Mouse (Mus musculus) neural tube, embryonic 11.5 days (tissue): Measurements from ENCODE around the gene Ccdc38. TPM values are rescaled to one million over a fixed set of nuclear protein-coding genes. Genes with fewer than 3 reads are reported as not detected.
A peak's percentile ranks its signal among the peaks of the same experiment; 100 is the strongest.

ENCODE experiments used
- ATAC-seq: fragments of 200-750 bp; cut with Nextera tagmentation; 2 replicates; pipeline ENCODE4 v1.8.0; 2017; ENCODE audit warnings: moderate number of reproducible peaks, mild to moderate bottlenecking, moderate TSS enrichment, moderate library complexity; ENCODE audit not compliant: insufficient read depth, low FRiP score, low TSS enrichment
- DNase-seq: peaks from one replicate; pipeline ENCODE4 v3.0.0-alpha.2; 2015; ENCODE audit warnings: low spot score
- H3K27ac ChIP-seq: fragments of 300-500 bp; sonication (generic); 2 replicates; pipeline ENCODE4 v1.5.1; 2014; ENCODE audit warnings: low read depth, mild to moderate bottlenecking, low read length
- H3K27me3 ChIP-seq: fragments of 300-500 bp; sonication (generic); 2 replicates; pipeline ENCODE4 v1.6.1; 2014; ENCODE audit warnings: mild to moderate bottlenecking, low read length, mixed read lengths; ENCODE audit not compliant: control insufficient read depth, insufficient read depth
- H3K36me3 ChIP-seq: fragments of 300-500 bp; sonication (generic); 2 replicates; pipeline ENCODE4 v1.6.1; 2014; ENCODE audit warnings: mild to moderate bottlenecking, low read length, moderate library complexity, mixed read lengths; ENCODE audit not compliant: control insufficient read depth, insufficient read depth
- H3K4me1 ChIP-seq: fragments of 300-500 bp; sonication (generic); 2 replicates; pipeline ENCODE4 v1.6.1; 2014; ENCODE audit warnings: low read length, mixed read lengths; ENCODE audit not compliant: control insufficient read depth, insufficient read depth
- H3K4me2 ChIP-seq: fragments of 300-500 bp; sonication (generic); 2 replicates; pipeline ENCODE4 v1.6.1; 2014; ENCODE audit warnings: low read depth, mild to moderate bottlenecking, moderate library complexity
- H3K4me3 ChIP-seq: fragments of 300-500 bp; sonication (generic); 2 replicates; pipeline ENCODE4 v1.5.1; 2014; ENCODE audit warnings: low read depth, low read length
- H3K9ac ChIP-seq: fragments of 300-500 bp; sonication (generic); 2 replicates; pipeline ENCODE4 v1.6.1; 2014; ENCODE audit warnings: mild to moderate bottlenecking, low read length
- H3K9me3 ChIP-seq: fragments of 300-500 bp; sonication (generic); 2 replicates; pipeline ENCODE4 v1.6.1; 2016; ENCODE audit warnings: low read length; ENCODE audit not compliant: control insufficient read depth
- WGBS: fragments of 180-500 bp; shearing (Covaris S2); extraction: QIAGEN DNeasy Blood & Tissue Kit; methylation state at CpG from one replicate; pipeline ENCODE4 v1.1.7; 2014; 5-methylcytosine and 5-hydroxymethylcytosine counted together
- polyA plus RNA-seq: library from polyadenylated mRNA; unstranded; fragments of >200 nt; fragmentation: Nextera tagmentation; extraction: Ambion mirVana; gene quantifications from 2 replicates; pipeline ENCODE4 v1.2.1, GENCODE M21; 2014

Ccdc38 gene
- polyA plus RNA-seq, 1 experiment from 2014 or later: 0.33 TPM

- DNase-seq (no peak), ATAC-seq (no peak)
- H3K9ac ChIP-seq: no peak overlapping the region
- WGBS: 80% methylated on average over 4 of the region's 4 CpGs
- no peaks in the 10 kb centered on the region for H3K4me1 ChIP-seq
- H3K4me2 ChIP-seq: no peak overlapping the region
- no peaks in the 10 kb centered on the region for H3K36me3 ChIP-seq
- no peak overlapping the region for H3K27ac ChIP-seq
- H3K9me3 ChIP-seq: no peaks in the 10 kb centered on the region
- H3K27me3 ChIP-seq: no peaks in the 10 kb centered on the region
- no peak overlapping the region for H3K4me3 ChIP-seq
These were observed 22.2 kb upstream of the Ccdc38 start for GRCm38 (mm10) chr10:93518186-93518585.

GRCm38 (mm10) chr10:93518620-93519019 is 21.8 kb upstream of the Ccdc38 start:
- ATAC-seq (no peak), DNase-seq (no peak)
- Histone ChIP-seq H3K36me3 (no peaks in the 10 kb centered on the region), H3K9ac (no peak overlapping the region), H3K4me1 (no peaks in the 10 kb centered on the region), H3K27ac (no peak overlapping the region), H3K27me3 (no peaks in the 10 kb centered on the region), H3K9me3 (no peaks in the 10 kb centered on the region), H3K4me2 (no peak overlapping the region), H3K4me3 (no peak overlapping the region)
- 87% methylated on average over 2 of the region's 2 CpGs for WGBS

GRCm38 (mm10) chr10:93519159-93519558 is 21.3 kb upstream of the Ccdc38 start:
- no peak overlapping the region for H3K4me3 ChIP-seq
- DNase-seq (no peak), ATAC-seq (no peak)
- H3K36me3 ChIP-seq: no peaks in the 10 kb centered on the region
- H3K27me3 ChIP-seq: no peaks in the 10 kb centered on the region
- no peak overlapping the region for H3K4me2 ChIP-seq
- H3K9me3 ChIP-seq: no peaks in the 10 kb centered on the region
- H3K27ac ChIP-seq: no peak overlapping the region
- H3K9ac ChIP-seq: no peak overlapping the region
- WGBS: 89% methylated on average over 8 of the region's 8 CpGs
- no peaks in the 10 kb centered on the region for H3K4me1 ChIP-seq

- Histone ChIP-seq H3K9me3 (no peaks in the 10 kb centered on the region), H3K36me3 (no peaks in the 10 kb centered on the region)
These were observed 20.7 kb upstream of the Ccdc38 start for GRCm38 (mm10) chr10:93519756-93520155.

GRCm38 (mm10) chr10:93520994-93521393 is 19.4 kb upstream of the Ccdc38 start:
- Histone ChIP-seq H3K27me3 (no peaks in the 10 kb centered on the region), H3K4me2 (no peak overlapping the region), H3K9me3 (no peaks in the 10 kb centered on the region), H3K27ac (no peak overlapping the region), H3K4me3 (no peak overlapping the region), H3K36me3 (no peaks in the 10 kb centered on the region), H3K4me1 (no peaks in the 10 kb centered on the region), H3K9ac (no peak overlapping the region)
- 67% methylated on average over 4 of the region's 4 CpGs for WGBS
- no peak for DNase-seq
- no peak for ATAC-seq

More at GRCm38 (mm10) chr10:93519756-93520155, 20.7 kb upstream of the Ccdc38 start:
- WGBS: 89% methylated on average over 5 of the region's 5 CpGs
- no peak overlapping the region for H3K27ac ChIP-seq
- DNase-seq: no peak
- no peak overlapping the region for H3K4me2 ChIP-seq
- H3K4me1 ChIP-seq: no peaks in the 10 kb centered on the region
- ATAC-seq: no peak
- H3K27me3 ChIP-seq: no peaks in the 10 kb centered on the region
- H3K9ac ChIP-seq: no peak overlapping the region
- no peak overlapping the region for H3K4me3 ChIP-seq

GRCm38 (mm10) chr10:93525329-93525728 is 15.1 kb upstream of the Ccdc38 start:
- no peaks in the 10 kb centered on the region for H3K36me3 ChIP-seq
- H3K27ac ChIP-seq: no peak overlapping the region
- ATAC-seq: no peak
- H3K4me2 ChIP-seq: no peak overlapping the region
- no peak for DNase-seq
- 82% methylated on average over 1 of the region's 1 CpGs for WGBS
- H3K27me3 ChIP-seq: no peaks in the 10 kb centered on the region
- no peak overlapping the region for H3K9ac ChIP-seq
- no peaks in the 10 kb centered on the region for H3K4me1 ChIP-seq
- H3K9me3 ChIP-seq: no peaks in the 10 kb centered on the region
- H3K4me3 ChIP-seq: no peak overlapping the region

- no peak for DNase-seq
- 89% methylated on average over 2 of the region's 2 CpGs for WGBS
- H3K4me3 ChIP-seq: no peak overlapping the region
These were observed 2.1 kb upstream of the Ccdc38 start for GRCm38 (mm10) chr10:93538287-93538686.

GRCm38 (mm10) chr10:93538818-93539217 is 1.6 kb upstream of the Ccdc38 start:
- Histone ChIP-seq H3K4me3 (no peak overlapping the region), H3K36me3 (no peaks in the 10 kb centered on the region), H3K4me1 (no peaks in the 10 kb centered on the region), H3K27ac (no peak overlapping the region), H3K9me3 (no peaks in the 10 kb centered on the region), H3K27me3 (0 out of 2 replicates have a peak, but pooled peaks cover 5% of the 10 kb centered on the region), H3K9ac (no peak overlapping the region), H3K4me2 (no peak overlapping the region)
- no peak for ATAC-seq
- WGBS: 49% methylated on average over 6 of the region's 6 CpGs
- DNase-seq: no peak

More at GRCm38 (mm10) chr10:93538287-93538686, 2.1 kb upstream of the Ccdc38 start:
- no peak for ATAC-seq
- Histone ChIP-seq H3K9me3 (no peaks in the 10 kb centered on the region), H3K27ac (no peak overlapping the region), H3K9ac (no peak overlapping the region), H3K4me1 (no peaks in the 10 kb centered on the region), H3K36me3 (no peaks in the 10 kb centered on the region), H3K4me2 (no peak overlapping the region), H3K27me3 (0 out of 2 replicates have a peak, but pooled peaks cover 5% of the 10 kb centered on the region)

- Histone ChIP-seq H3K4me1 (no peaks in the 10 kb centered on the region), H3K9me3 (no peaks in the 10 kb centered on the region), H3K36me3 (no peaks in the 10 kb centered on the region), H3K4me3 (peak within 1 kb of the TSS; percentile 29), H3K27me3 (0 out of 2 replicates have a peak, but pooled peaks cover 5% of the 10 kb centered on the region), H3K9ac (peak within 1 kb of the TSS; percentile 18; the same call in 1 of the 2 replicates), H3K4me2 (peak within 1 kb of the TSS; percentile 67), H3K27ac (no peak within 1 kb of the TSS)
- ATAC-seq (peak; percentile 96), DNase-seq (peak; percentile 87)
- 6% methylated on average over 35 of the region's 35 CpGs for WGBS
These were observed 529 bp upstream of the Ccdc38 start, which contains the start of gene Amdhd1 for GRCm38 (mm10) chr10:93539775-93540430. TSS of gene Amdhd1 (minus strand) at chr10:93540033.
